Mouse (Mus musculus): ENCODE measurements around the gene Hjurp. TPM values are rescaled to one million over a fixed set of nuclear protein-coding genes. Genes with fewer than 3 reads are reported as not detected.
"Not testable (repeated sequence)": the region's sequence is repeated elsewhere in the genome, so short reads cannot be mapped to it uniquely, and the experiment has no call there.

The Hjurp gene
- polyA plus RNA-seq, 1 experiment from 2014 or later = 245 TPM

DNA sequence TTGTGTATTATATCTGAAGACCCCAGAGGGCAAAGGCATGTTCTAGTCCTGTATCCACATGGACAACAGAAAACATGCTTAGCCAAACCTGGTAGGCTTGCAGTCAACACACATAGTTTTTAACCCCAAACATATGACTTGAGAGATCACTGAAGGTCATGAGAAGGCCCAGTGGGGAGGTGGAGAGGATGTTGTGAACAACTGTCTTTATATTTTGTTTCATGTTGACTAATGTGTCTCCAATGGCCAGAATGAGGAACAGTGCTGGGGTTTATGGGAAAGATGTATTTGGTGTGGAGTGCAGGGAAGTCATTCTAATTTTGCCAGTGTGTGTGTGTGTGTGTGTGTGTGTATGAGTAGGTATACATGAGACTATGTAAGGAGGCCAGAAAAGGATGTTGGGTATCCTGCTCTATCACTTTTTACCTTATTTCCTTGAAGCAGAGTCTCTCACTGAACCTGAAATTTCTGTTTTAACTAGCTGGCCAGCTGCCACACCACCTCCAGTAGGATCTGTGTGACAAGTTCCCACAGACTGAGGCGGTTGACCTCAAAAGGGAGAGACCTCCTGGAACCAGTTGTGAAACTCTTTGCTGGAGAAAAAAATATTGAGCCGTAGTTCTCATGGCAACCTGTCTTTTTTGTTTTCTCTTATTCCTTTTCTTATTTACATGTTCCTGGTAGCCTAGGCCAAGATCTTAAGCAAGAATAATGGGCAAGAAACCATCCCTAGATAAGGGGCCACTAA lies 53.2 kb downstream of the Hjurp start:
- WGBS = 77% methylated on average over 2 of the region's 2 CpGs

GRCm38 (mm10) chr1:88223591-88223990 lies 53.8 kb downstream of the Hjurp start:
- Histone ChIP-seq H3K4me1 (no peaks in the 10 kb centered on the region), H3K27ac (no peak overlapping the region), H3K4me3 (no peak overlapping the region), H3K27me3 (ENCODE audit: low read depth, poor library complexity, severe bottlenecking) (no peaks in the 10 kb centered on the region), H3K36me3 (no peaks in the 10 kb centered on the region), H3K9me3 (replicated peaks) (peaks cover 33% of the 10 kb centered on the region)
- DNase-seq (ENCODE audit: low spot score) = peak; percentile 35
- WGBS = 58% methylated on average over 1 of the region's 1 CpGs

More for the DNA sequence above, 53.2 kb downstream of the Hjurp start:
- DNase-seq (ENCODE audit: low spot score) = peak; percentile 36
- Histone ChIP-seq H3K36me3 (no peaks in the 10 kb centered on the region), H3K4me3 (no peak overlapping the region), H3K27me3 (ENCODE audit: low read depth, poor library complexity, severe bottlenecking) (no peaks in the 10 kb centered on the region), H3K27ac (no peak overlapping the region), H3K4me1 (no peaks in the 10 kb centered on the region), H3K9me3 (replicated peaks) (peaks cover 39% of the 10 kb centered on the region)

GRCm38 (mm10) chr1:88223011-88223515 lies 54.4 kb downstream of the Hjurp start:
- peak; percentile 38 for DNase-seq (ENCODE audit: low spot score)
- not testable (repeated sequence) for H3K27me3 ChIP-seq (ENCODE audit: low read depth, poor library complexity, severe bottlenecking); H3K36me3 ChIP-seq; H3K4me1 ChIP-seq; H3K27ac ChIP-seq; H3K4me3 ChIP-seq
- peaks cover 29% of the 10 kb centered on the region for H3K9me3 ChIP-seq (replicated peaks)

DNA sequence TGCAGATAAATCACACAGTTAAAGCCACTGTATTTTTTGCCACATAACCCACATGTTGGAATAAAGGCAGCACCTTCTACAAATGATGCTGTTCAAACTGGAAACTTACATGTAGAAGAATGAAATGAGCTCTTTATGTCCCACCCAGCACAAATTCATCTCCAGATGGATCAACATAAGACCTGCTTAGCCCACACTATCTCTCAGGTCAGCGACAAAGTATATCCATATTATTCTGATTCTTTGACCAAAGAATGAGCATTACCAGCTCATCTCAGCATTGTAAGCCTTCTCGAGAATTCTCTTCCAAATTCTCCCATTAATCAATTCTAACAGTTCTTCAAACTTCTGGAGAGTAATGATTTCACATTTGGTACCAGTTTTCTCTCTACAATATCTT lies 55.2 kb downstream of the Hjurp start:
- Histone ChIP-seq H3K4me3 (no peak overlapping the region), H3K27ac (no peak overlapping the region), H3K9me3 (replicated peaks) (peaks cover 27% of the 10 kb centered on the region), H3K4me1 (no peaks in the 10 kb centered on the region), H3K36me3 (no peaks in the 10 kb centered on the region), H3K27me3 (ENCODE audit: low read depth, poor library complexity, severe bottlenecking) (no peaks in the 10 kb centered on the region)
- DNase-seq (ENCODE audit: low spot score) = no peak
- 62% methylated on average over 2 of the region's 2 CpGs for WGBS

- H3K9me3 ChIP-seq (replicated peaks) = peaks cover 24% of the 10 kb centered on the region
- H3K36me3 ChIP-seq = no peaks in the 10 kb centered on the region
- H3K27me3 ChIP-seq (ENCODE audit: low read depth, poor library complexity, severe bottlenecking) = no peaks in the 10 kb centered on the region
- no peak overlapping the region for H3K4me3 ChIP-seq
- peak; percentile 38 for DNase-seq (ENCODE audit: low spot score)
- no peaks in the 10 kb centered on the region for H3K4me1 ChIP-seq
- H3K27ac ChIP-seq = no peak overlapping the region
Measured at GRCm38 (mm10) chr1:88220336-88220735, 57.1 kb downstream of the Hjurp start.

DNA sequence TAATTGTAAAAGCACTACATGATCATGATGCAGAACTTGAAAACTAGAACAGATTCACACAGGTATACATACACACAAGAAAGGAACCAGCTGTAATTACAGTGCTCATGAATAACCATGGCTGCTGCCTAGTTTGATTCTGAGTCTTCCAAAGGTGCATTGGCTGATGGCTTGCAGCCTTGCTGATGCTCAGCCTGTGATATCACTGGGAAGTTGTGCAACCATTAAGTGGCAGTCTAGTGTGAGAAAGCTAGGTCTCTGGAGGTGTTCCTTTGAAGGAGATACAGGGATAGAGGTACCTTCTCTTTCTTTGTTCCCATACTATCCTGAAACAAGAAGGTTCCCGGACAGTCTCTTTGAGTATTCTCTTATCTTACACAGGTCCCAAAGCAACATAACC lies 58.4 kb downstream of the Hjurp start:
- H3K27ac ChIP-seq = no peak overlapping the region
- peak; percentile 35 for DNase-seq (ENCODE audit: low spot score)
- 19% methylated on average over 1 of the region's 1 CpGs for WGBS
- H3K36me3 ChIP-seq = no peaks in the 10 kb centered on the region
- H3K27me3 ChIP-seq (ENCODE audit: low read depth, poor library complexity, severe bottlenecking) = no peaks in the 10 kb centered on the region
- H3K9me3 ChIP-seq (replicated peaks) = peaks cover 34% of the 10 kb centered on the region
- H3K4me1 ChIP-seq = no peaks in the 10 kb centered on the region
- no peak overlapping the region for H3K4me3 ChIP-seq

GRCm38 (mm10) chr1:88218591-88218990 lies 58.8 kb downstream of the Hjurp start:
- Histone ChIP-seq H3K36me3 (no peaks in the 10 kb centered on the region), H3K4me3 (no peak overlapping the region), H3K4me1 (no peaks in the 10 kb centered on the region), H3K27ac (no peak overlapping the region), H3K27me3 (ENCODE audit: low read depth, poor library complexity, severe bottlenecking) (no peaks in the 10 kb centered on the region), H3K9me3 (replicated peaks) (peaks cover 39% of the 10 kb centered on the region)
- WGBS = 51% methylated on average over 4 of the region's 4 CpGs
- peak; percentile 36 for DNase-seq (ENCODE audit: low spot score)

DNA sequence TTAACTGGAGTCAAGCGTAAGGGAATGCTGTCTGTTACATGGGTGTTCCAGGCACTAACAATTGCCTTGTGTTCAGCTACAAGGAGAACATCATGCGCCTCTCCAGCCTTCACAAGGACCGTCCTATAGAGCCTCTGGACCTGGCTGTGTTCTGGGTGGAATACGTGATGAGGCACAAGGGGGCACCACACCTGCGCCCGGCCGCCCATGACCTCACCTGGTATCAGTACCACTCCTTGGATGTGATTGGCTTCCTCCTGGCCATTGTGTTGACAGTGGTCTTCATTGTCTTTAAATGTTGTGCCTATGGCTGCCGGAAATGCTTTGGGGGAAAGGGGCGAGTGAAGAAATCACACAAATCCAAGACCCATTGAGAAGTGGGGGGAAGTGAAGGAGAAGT lies 59.4 kb downstream of the Hjurp start:
- Histone ChIP-seq H3K9me3 (replicated peaks) (peaks cover 44% of the 10 kb centered on the region), H3K4me1 (no peaks in the 10 kb centered on the region), H3K4me3 (no peak overlapping the region), H3K27me3 (ENCODE audit: low read depth, poor library complexity, severe bottlenecking) (no peaks in the 10 kb centered on the region), H3K36me3 (no peaks in the 10 kb centered on the region), H3K27ac (no peak overlapping the region)
- peak; percentile 44 for DNase-seq (ENCODE audit: low spot score)
- 78% methylated on average over 9 of the region's 9 CpGs for WGBS

GRCm38 (mm10) chr1:88217576-88217975 lies 59.9 kb downstream of the Hjurp start:
- no peak for DNase-seq (ENCODE audit: low spot score)
- Histone ChIP-seq H3K4me1 (no peaks in the 10 kb centered on the region), H3K36me3 (no peaks in the 10 kb centered on the region), H3K27me3 (ENCODE audit: low read depth, poor library complexity, severe bottlenecking) (no peaks in the 10 kb centered on the region), H3K4me3 (no peak overlapping the region), H3K9me3 (replicated peaks) (peaks cover 46% of the 10 kb centered on the region), H3K27ac (no peak overlapping the region)
- WGBS = 44% methylated on average over 3 of the region's 3 CpGs

GRCm38 (mm10) chr1:88217144-88217543 lies 60.3 kb downstream of the Hjurp start:
- Histone ChIP-seq H3K36me3 (no peaks in the 10 kb centered on the region), H3K27ac (no peak overlapping the region), H3K4me1 (no peaks in the 10 kb centered on the region), H3K4me3 (no peak overlapping the region), H3K27me3 (ENCODE audit: low read depth, poor library complexity, severe bottlenecking) (no peaks in the 10 kb centered on the region), H3K9me3 (replicated peaks) (peaks cover 50% of the 10 kb centered on the region)
- DNase-seq (ENCODE audit: low spot score) = peak; percentile 40
- WGBS = 67% methylated on average over 2 of the region's 2 CpGs

GRCm38 (mm10) chr1:88216551-88216950 lies 60.9 kb downstream of the Hjurp start:
- Histone ChIP-seq H3K27me3 (ENCODE audit: low read depth, poor library complexity, severe bottlenecking) (no peaks in the 10 kb centered on the region), H3K4me3 (no peak overlapping the region), H3K27ac (no peak overlapping the region), H3K9me3 (replicated peaks) (peaks cover 56% of the 10 kb centered on the region), H3K4me1 (no peaks in the 10 kb centered on the region), H3K36me3 (no peaks in the 10 kb centered on the region)
- DNase-seq (ENCODE audit: low spot score) = no peak
- WGBS = 68% methylated on average over 2 of the region's 2 CpGs

DNA sequence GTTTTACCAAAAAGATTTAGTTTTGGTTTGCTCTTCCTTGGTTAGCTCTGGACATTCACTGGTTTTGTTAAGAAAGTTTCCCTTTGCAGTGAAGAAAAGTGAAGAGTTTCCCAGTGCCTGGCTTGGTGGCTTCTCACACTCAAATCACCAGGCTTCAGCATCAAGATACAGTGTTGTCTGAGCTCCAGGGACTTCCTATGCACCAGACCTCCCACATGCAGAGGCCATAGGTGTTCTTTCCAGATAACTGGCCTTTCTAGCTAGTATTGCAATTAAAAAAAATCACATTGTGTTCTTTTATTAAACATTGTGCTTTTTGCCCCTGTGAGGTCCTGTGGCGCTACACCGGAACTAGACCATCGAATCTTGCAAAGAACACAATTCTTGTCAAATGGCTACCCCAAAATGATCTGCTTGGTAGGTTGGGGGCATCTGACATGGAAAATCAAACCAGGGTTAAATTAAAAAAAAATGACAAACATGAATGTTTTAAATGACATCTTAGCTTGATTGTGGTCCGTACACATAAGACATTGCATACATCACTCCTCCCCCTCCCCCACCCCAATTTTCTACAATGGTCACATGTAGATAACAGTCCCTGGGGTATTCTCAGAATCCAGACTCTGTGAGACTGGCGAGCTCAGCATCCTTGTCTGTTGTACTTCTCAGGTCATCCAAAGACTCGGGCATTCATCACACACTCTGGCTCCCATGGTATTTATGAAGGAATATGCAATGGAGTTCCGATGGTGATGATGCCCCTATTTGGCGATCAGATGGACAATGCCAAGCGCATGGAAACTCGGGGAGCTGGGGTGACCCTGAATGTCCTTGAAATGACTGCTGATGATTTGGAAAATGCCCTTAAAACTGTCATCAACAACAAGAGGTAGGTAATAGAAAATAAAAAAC lies 61.7 kb downstream of the Hjurp start:
- H3K36me3 ChIP-seq = no peaks in the 10 kb centered on the region
- 72% methylated on average over 10 of the region's 10 CpGs for WGBS
- H3K27ac ChIP-seq = no peak overlapping the region
- peaks cover 59% of the 10 kb centered on the region for H3K9me3 ChIP-seq (replicated peaks)
- peak; percentile 39 for DNase-seq (ENCODE audit: low spot score)
- no peaks in the 10 kb centered on the region for H3K4me1 ChIP-seq
- H3K27me3 ChIP-seq (ENCODE audit: low read depth, poor library complexity, severe bottlenecking) = no peaks in the 10 kb centered on the region
- H3K4me3 ChIP-seq = no peak overlapping the region

GRCm38 (mm10) chr1:88214462-88214952 lies 62.9 kb downstream of the Hjurp start:
- 81% methylated on average over 2 of the region's 2 CpGs for WGBS

More at GRCm38 (mm10) chr1:88214462-88214952, 62.9 kb downstream of the Hjurp start:
- Histone ChIP-seq H3K27me3 (ENCODE audit: low read depth, poor library complexity, severe bottlenecking) (no peaks in the 10 kb centered on the region), H3K4me3 (no peak overlapping the region), H3K36me3 (no peaks in the 10 kb centered on the region), H3K9me3 (replicated peaks) (peaks cover 61% of the 10 kb centered on the region), H3K4me1 (no peaks in the 10 kb centered on the region), H3K27ac (no peak overlapping the region)
- DNase-seq (ENCODE audit: low spot score) = no peak

Data from limb, embryonic 10.5 days (tissue).